Mouse (Mus musculus): ENCODE measurements at regions not wholly inside any gene's neighbourhood (a gene's known extent, or its start where the extent isn't known, plus 50 kb on each side); places are given as distances from the start of the nearest gene placed in this dataset.

GRCm38 (mm10) chr1:126992441-126992840 is 161.8 kb upstream of the Nckap5 start:
- no peak for TF ChIP-seq POLR2A (IDR thresholded peaks at IDR 0.05; ENCODE audit: borderline replicate concordance, extremely low read depth, low read depth, low read length)
- no peak for TF ChIP-seq CTCF (IDR thresholded peaks at IDR 0.05; ENCODE audit: insufficient read depth, low read length)
